8 mouse cellular contexts compared by ENCODE assay signal in genomic region chr1:143739361-143740350, GRCm38 (mm10). TPM values are rescaled to one million over a fixed set of nuclear protein-coding genes. Genes with fewer than 3 reads are reported as not detected.
A peak's percentile ranks its signal among the peaks of the same experiment; 100 is the strongest.
DNase-seq lines count a peak whose midpoint lies in the region; ATAC-seq lines count a peak whose summit lies in the region.

No protein-coding gene starts in this region.

- peak overlapping the region; percentile 60 for H3K4me2 ChIP-seq in hindbrain, embryonic 12.5 days (replicated peaks)

- peaks cover 9% of the 10 kb centered on the region for H3K4me1 ChIP-seq in hindbrain, embryonic 12.5 days

- H3K9me3 ChIP-seq in hindbrain, embryonic 12.5 days (replicated peaks) = no peaks in the 10 kb centered on the region

- peak; percentile 90 for DNase-seq in Muller cell, postnatal 12 days (ENCODE audit: inconsistent ontology term)
- peak; percentile 95 to 97 for DNase-seq in cerebellum, postnatal 10 days
- peak; percentile 78 to 88 for DNase-seq in frontal cortex, postnatal 10 days (ENCODE audit: low spot score in 2 of 2)
- peak; percentile 77 to 87 for DNase-seq in layer of hippocampus, postnatal 14 days (ENCODE audit: low spot score in 2 of 2)
- DNase-seq in lung, postnatal 14 days = peak; percentile 87
- peak; percentile 80 for DNase-seq in retina, adult 2 months (ENCODE audit: low read depth, low spot score)
- DNase-seq in thymus, postnatal 36 days = peak; percentile 94 to 96

- peak; percentile 91 for ATAC-seq in hindbrain, embryonic 12.5 days (ENCODE audit: low FRiP score)

- H3K9ac ChIP-seq in hindbrain, embryonic 12.5 days = peak overlapping the region; percentile 89

- WGBS in hindbrain, embryonic 12.5 days = under 1% methylated on average over 68 of the region's 71 CpGs

- H3K4me3 ChIP-seq in hindbrain, embryonic 12.5 days = peak overlapping the region; percentile 74

- no peaks in the 10 kb centered on the region for H3K27me3 ChIP-seq in hindbrain, embryonic 12.5 days

- H3K36me3 ChIP-seq in hindbrain, embryonic 12.5 days = peaks cover 10% of the 10 kb centered on the region

- peak overlapping the region; percentile 90 for H3K27ac ChIP-seq in hindbrain, embryonic 12.5 days

RNA-seq across cellular contexts. Expression of gene Glrx2, which starts 23.5 kb away (rescaled TPM):
- polyA plus RNA-seq in hindbrain, embryonic 12.5 days (2016; fragmentation: Nextera tagmentation; extraction: Ambion mirVana) = 123 and 144 TPM in 2 replicates
- total RNA-seq in layer of hippocampus, postnatal 14 days (2021) = 100 to 1,000 TPM; 109 to 112 TPM

RNA-seq across cellular contexts. Expression of gene Cdc73, which starts 37.0 kb away (rescaled TPM):
- polyA plus RNA-seq in hindbrain, embryonic 12.5 days (2016; fragmentation: Nextera tagmentation; extraction: Ambion mirVana) = 38.4 and 39.0 TPM in 2 replicates
- total RNA-seq in layer of hippocampus, postnatal 14 days (2021) = 10 to 100 TPM; 52.0 to 55.0 TPM

RNA-seq across cellular contexts. Expression of gene Trove2, which starts 37.2 kb away (rescaled TPM):
- 47.1 and 51.9 TPM in 2 replicates for polyA plus RNA-seq in hindbrain, embryonic 12.5 days (2016; fragmentation: Nextera tagmentation; extraction: Ambion mirVana)
- 10 to 100 TPM; 28.0 to 29.9 TPM for total RNA-seq in layer of hippocampus, postnatal 14 days (2021)

RNA-seq across cellular contexts. Expression of gene Uchl5, which starts 37.4 kb away (rescaled TPM):
- 72.9 and 73.0 TPM in 2 replicates for polyA plus RNA-seq in hindbrain, embryonic 12.5 days (2016; fragmentation: Nextera tagmentation; extraction: Ambion mirVana)
- 10 to 100 TPM; 32.4 to 35.3 TPM for total RNA-seq in layer of hippocampus, postnatal 14 days (2021)

Comparison
In these comparisons a context has a peak if more than half of its experiments do, and no peak if none do; other contexts are left out.
1. Peak in every context shown above with its lines: DNase-seq, ATAC-seq, H3K4me3 ChIP-seq and H3K27ac ChIP-seq.